Mouse (Mus musculus): ENCODE data around the gene Gdf10.

Gdf10 gene
- long read RNA-seq, experiment 1, full-length matches to known transcripts: 4 of 8 reads
- long read RNA-seq, experiment 1, partial matches to known transcripts: 4 of 8 reads
- long read RNA-seq, experiment 1, other reads (novel, unspliced or antisense): 0 of 8 reads
- long read RNA-seq, experiment 2, full-length matches to known transcripts: 12 of 16 reads
- long read RNA-seq, experiment 2, partial matches to known transcripts: 4 of 16 reads
- long read RNA-seq, experiment 2, other reads (novel, unspliced or antisense): 0 of 16 reads

DNA sequence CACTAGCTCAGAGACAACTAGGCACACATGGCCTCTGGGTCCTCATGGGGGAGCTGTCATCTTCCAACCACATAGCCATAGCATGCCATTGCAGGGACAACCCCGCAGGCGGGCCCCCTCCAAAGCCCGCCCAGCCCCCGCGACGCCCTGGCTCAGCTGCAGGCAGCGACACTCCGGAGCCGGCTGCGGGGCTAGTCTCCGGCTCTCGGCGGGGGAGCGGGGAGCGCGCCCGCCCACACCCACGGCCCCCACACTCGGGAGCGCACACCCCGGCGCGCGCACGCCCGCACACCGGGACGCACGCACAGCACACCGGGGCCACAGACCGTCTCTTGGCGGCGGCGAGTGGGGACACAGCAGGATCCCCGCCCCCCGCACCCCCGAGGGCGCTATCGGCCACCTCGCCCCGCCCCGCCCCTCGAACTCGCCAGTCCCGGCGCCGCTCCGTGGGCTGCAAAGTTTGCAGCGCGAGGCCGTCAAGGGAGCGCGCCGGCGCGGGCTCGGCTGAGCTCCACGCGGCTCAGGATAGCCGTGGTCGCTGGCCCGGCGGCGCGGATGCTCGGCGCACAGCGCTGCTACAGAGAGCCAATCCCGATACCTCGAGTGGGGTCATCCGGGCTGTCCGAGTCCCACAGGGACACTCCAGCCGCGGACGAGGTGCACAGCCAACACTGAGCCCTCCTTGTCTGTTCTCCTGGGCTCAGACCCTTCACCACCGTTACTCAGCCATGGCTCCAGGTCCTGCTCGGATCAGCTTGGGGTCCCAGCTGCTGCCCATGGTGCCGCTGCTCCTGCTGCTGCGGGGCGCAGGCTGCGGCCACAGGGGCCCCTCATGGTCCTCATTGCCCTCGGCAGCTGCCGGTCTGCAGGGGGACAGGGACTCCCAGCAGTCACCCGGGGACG is at the start of gene Gdf10:
Gene Gdf10, plus strand, starts transcription at position 420 of the 903 bp plus-strand sequence.
- intact Hi-C loops (cut with DNase I): no loop called here

DNA sequence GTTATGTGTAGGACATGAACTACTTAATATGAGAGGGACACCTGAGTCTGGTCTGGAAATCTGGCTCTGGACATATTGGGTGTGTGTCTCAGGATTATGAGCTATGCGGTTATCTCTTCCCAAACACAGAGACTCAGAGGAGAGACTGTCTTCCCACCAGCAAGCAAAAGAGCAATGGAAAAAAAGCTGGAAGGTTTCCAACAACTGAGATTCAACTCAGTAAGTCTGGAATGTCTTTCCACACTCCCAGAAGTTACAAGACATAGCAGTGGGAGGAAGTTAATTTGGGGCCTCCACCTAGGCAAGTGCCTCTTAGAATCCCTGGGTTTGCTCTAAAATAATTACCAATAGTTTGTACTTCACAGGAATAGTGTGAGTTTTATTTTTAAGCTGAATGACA is 44.6 kb upstream of the Gdf10 start:
- intact Hi-C loops (cut with DNase I): no loop called here

DNA sequence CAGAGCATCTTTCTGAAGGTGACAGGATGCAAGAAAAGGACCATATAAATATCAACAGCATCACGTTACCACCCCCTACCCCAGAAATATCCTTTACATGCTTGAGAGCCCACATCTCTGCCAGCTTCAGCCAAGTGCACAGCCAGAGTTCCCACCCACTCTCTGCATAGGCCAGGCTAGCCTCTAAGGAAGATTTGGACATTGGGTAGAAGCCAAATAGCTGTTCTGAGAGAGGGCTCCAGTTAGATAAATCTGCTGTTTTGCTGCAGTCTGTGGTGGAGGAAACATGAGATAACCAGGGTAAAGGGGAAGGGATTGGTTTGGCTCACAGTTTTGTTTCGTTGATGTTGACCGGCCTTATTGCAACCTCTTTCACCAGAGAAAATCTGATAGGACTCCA is 43.2 kb upstream of the Gdf10 start:
- intact Hi-C loops (cut with DNase I): no loop called here

- intact Hi-C loops (cut with DNase I): no loop called here
Observed at GRCm38 (mm10) chr14:33881471-33881870, 41.9 kb upstream of the Gdf10 start.

DNA sequence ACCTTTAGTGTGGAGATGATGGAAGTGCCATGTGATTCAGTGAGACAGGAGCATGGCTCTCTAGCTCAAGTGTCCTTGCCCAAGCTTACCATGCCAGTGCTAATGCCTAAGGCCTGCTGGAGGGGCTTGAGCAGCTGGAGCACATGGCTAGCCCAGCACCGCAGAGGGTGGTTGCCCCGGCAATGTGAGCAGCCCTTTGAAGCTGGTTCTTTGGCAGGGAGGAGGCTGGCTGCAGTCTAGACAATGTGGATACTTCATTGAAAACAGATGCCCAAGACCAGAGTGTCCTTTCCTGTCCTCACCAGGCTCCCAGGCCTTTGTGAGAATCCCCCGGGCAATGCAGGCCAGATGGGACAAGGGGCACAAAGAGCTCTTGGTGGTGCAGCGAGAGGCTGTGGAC is 40.3 kb upstream of the Gdf10 start:
- intact Hi-C loops (cut with DNase I): no loop called here

GRCm38 (mm10) chr14:33885466-33885865 is 37.9 kb upstream of the Gdf10 start:
- intact Hi-C loops (cut with DNase I): no loop called here

- intact Hi-C loops (cut with DNase I): no loop called here
Observed at GRCm38 (mm10) chr14:33888387-33889035, 34.9 kb upstream of the Gdf10 start.

GRCm38 (mm10) chr14:33889971-33890370 is 33.4 kb upstream of the Gdf10 start:
- intact Hi-C loops (cut with DNase I): no loop called here

DNA sequence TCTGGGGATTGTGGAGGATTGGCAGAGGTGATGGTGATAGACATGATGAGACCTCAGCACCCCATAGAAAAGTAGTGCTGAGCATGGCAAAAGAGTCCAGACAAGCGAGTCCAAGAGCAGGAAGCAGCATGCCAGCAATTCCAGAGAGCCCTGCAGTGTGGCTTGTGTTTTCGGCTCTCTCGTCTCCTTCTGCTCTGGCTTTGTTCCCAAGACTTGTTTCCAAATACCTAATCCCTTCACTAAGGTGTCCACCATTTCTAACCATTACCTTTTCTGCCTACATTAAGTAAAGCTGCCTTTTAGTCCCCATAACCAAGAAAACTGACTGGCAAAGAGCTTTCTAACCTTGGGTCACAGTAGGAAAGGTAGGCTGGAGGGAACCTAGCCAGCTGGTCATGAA is 31.9 kb upstream of the Gdf10 start:
- intact Hi-C loops (cut with DNase I): no loop called here

GRCm38 (mm10) chr14:33895777-33896176 is 27.6 kb upstream of the Gdf10 start:
- intact Hi-C loops (cut with DNase I): no loop called here

DNA sequence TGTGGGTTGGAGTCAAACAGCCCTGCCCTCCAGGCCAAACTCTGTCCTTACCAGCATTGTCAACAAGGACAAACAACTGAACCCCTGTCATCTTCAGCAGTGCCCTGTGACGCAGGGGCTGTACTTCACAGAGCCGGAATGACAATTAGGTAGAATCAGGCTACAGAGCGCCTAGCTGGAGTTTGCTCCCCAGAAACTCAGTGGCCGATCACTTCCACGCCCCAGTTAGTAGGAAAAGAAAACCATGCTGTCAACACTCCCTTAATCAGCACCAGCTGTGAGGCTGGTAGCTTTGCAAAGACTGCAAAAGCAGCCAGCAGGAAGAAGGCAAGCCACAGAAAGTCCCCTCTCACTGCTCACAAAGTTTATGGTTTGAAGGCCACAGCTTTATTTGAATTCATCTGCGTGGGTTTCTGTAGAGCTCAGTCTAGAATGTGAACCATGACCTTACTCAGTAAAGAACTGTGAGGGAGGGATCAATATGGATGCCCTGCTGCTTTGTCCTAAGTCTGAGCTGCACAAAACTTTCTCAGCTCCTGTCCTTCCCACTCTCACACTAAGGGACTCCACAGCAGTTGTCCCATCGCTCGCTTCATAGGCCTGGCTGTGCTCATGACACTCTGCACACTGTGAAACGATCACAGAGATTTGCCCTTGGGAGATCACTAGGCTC is 26.6 kb upstream of the Gdf10 start:
- intact Hi-C loops (cut with DNase I): no loop called here

DNA sequence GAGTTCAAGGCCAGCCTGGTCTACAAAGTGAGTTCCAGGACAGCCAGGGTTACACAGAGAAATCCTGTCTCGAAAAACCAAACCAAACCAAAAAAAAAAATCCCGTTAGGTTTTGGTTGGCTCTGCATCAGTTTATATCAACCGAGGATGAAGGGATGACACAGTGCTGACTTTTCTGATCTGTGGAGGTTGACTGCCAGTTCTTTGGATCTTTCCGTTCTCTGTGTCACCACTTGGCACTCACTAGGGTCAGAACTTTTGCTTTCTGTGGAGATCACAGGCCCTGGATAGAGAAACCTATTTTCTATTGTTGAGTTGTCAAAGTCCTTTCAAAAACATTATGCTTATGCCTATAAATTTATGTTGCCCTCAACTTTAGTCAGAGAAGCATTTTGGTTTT is 20.6 kb upstream of the Gdf10 start:
- intact Hi-C loops (cut with DNase I): no loop called here

GRCm38 (mm10) chr14:33903199-33903598 is 20.2 kb upstream of the Gdf10 start:
- intact Hi-C loops (cut with DNase I): no loop called here

DNA sequence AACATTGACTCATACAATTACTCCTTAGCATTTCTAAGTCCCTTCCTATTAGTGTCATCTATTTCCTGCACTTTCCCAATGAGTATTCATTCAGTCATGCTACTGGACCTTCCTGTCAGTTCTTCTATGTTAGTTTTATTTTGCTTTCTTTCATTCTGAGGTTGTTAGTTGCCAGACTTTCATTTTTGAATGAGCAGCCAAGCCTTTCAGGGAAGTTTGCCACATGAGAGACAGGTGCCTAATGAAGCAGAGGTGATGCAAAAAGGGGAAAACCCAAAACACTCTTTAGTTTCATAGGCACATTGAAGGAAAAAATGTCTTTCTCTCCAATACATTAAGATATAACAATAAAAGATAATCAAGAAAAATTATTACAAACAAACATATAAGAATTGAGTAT is 18.5 kb upstream of the Gdf10 start:
- intact Hi-C loops (cut with DNase I): no loop called here

DNA sequence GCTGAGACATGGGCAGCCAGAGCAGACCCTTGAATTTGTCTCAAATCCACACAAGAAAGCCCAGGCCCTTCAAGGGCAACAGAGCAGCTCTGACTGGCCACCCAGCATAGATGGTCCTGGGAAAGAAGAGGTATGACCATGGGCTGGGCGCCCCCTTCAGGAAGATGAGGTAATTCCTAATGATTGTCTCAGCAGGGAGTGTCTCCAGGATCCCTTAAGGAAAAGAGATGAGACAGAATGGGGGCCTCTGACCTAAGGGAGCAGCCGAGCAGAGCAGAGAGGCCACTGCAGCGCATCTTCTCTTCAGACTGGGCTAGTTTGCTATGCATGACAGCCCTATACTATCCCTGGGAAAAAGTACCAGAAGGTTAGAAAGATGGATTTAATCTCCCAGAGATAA is 9.7 kb upstream of the Gdf10 start:
- intact Hi-C loops (cut with DNase I): loop anchor here (1.0 to 5.0 kb wide), 2 partner anchors 81 to 218 kb away; no protein-coding TSS in a partner anchor

DNA sequence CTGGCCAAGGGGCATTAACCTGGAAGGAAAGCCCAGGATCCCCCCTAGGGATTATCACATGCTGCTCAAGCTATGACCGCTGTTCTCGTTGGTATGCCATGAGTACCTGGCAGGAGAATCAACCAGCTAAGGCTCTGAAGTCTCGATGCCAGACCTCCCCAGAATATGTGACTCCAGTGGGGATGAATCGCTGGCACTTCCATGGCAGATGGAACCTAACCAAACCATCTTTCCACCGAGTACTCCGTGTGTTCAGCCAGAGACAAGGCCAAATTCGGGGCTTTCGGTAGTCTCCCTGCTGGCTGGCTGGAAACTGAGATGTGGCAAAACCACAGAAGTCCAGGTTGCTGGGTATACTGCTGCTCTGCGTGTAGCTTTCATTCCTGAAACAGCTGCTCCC is 9.2 kb upstream of the Gdf10 start:
- intact Hi-C loops (cut with DNase I): loop anchor here (5.0 kb wide), 1 partner anchor 82 kb away; no protein-coding TSS in a partner anchor

DNA sequence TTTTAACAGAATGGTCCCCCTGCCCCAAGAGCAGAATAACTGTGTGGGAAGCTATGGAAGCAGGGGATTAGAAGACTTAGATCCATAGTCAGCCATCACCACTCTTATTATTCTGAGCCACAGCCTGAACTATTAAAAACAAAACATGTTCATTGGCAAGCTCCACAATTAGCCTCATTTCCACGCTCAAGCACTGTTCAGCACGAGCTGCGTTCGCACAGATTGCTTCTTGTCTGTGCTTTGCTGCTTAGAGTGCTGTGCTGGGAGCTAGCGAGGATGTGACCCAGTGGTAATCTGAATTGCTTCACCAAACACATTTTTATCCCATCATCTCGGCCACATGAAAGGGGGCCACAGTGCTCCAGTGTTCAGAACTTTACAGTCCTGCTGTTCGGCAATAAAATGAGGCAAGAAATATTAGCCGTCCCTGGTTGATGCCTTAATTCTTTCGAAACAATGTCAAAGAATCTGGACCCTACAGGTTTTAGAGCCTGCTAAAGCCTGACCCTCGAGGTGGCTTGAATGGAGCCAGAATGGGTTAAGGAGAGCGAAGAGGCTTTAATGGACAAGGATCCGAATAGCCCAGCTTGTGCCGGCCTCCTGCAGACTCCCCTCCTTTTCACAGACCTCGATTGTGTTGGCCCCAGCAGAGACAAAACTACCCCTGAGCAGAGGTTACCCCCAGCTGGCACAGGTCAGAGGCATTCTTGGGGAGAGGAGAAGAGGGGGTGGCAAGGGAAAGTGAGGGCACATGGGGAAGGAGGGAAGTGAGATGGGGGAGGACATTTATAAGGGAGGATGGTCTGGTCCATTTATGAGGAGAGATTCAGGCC is 2.4 kb upstream of the Gdf10 start:
- intact Hi-C loops (cut with DNase I): no loop called here

- intact Hi-C loops (cut with DNase I): no loop called here
Observed at GRCm38 (mm10) chr14:33922771-33923167, 618 bp upstream of the Gdf10 start.

DNA sequence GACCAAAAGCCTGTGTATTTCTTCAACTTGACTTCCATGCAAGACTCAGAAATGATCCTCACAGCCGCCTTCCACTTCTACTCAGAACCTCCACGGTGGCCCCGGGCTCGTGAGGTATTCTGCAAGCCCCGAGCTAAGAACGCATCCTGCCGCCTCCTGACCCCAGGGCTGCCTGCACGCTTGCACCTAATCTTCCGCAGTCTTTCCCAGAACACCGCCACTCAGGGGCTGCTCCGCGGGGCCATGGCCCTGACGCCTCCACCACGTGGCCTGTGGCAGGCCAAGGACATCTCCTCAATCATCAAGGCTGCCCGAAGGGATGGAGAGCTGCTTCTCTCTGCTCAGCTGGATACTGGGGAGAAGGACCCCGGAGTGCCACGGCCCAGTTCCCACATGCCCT is 8.5 kb downstream of the Gdf10 start:
- intact Hi-C loops (cut with DNase I): loop anchor here (2.0 to 5.0 kb wide), 2 partner anchors 100 to 259 kb away; no protein-coding TSS in a partner anchor

- intact Hi-C loops (cut with DNase I): loop anchor here (2.0 to 5.0 kb wide), 2 partner anchors 101 to 260 kb away; no protein-coding TSS in a partner anchor
Observed at GRCm38 (mm10) chr14:33932935-33933703, 9.7 kb downstream of the Gdf10 start.
